In the genomic region with DNA sequence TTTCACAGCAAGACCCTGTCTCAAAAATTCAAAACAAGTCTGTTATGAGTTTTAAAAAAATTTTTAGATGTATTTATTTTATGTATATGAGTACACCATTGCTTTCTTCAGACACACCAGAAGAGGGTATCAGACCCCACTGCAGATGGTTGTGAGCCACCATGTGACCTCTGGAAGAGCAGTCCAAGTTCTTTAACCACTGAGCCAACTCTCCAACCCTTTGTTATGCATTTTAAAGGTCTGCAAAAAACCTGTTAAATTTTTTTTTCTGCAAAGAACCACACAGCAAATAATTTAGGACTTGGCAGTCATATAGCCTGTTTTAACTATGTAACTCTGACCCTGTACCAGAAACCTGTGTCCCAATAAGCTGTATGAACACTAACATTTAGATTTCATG, we compare ENCODE assay signal across 8 mouse cellular contexts. TPM values are rescaled to one million over a fixed set of nuclear protein-coding genes. Genes with fewer than 3 reads are reported as not detected.
DNase-seq lines count a peak whose midpoint lies in the region; ATAC-seq and TF ChIP-seq lines count a peak whose summit lies in the region.

No protein-coding gene starts in this region.

- H3K4me2 ChIP-seq in liver, embryonic 11.5 days, result peak overlapping the region; percentile 90
- peak overlapping the region; percentile 93 for H3K4me2 ChIP-seq in embryonic facial prominence, embryonic 14.5 days (ENCODE audit: low read depth, low read length)
- peak overlapping the region; percentile 68 for H3K4me2 ChIP-seq in intestine, postnatal 0 days (replicated peaks; ENCODE audit: low read depth)
- peak overlapping the region; percentile 98 for H3K4me2 ChIP-seq in neural tube, embryonic 13.5 days

- peaks cover 24% of the 10 kb centered on the region for H3K36me3 ChIP-seq in liver, embryonic 11.5 days (ENCODE audit: control insufficient read depth, insufficient read depth, low read length)
- H3K36me3 ChIP-seq in embryonic facial prominence, embryonic 14.5 days (ENCODE audit: control insufficient read depth, insufficient read depth, low read length), result peaks cover 34% of the 10 kb centered on the region
- peaks cover 9% of the 10 kb centered on the region; the same call in 1 of the 2 replicates for H3K36me3 ChIP-seq in intestine, postnatal 0 days (ENCODE audit: control insufficient read depth, insufficient read depth)
- H3K36me3 ChIP-seq in neural tube, embryonic 13.5 days, result peaks cover 10% of the 10 kb centered on the region; the same call in 1 of the 2 replicates

- H3K4me1 ChIP-seq in liver, embryonic 11.5 days (replicated peaks; ENCODE audit: control insufficient read depth, insufficient read depth, low read length), result peaks cover 29% of the 10 kb centered on the region
- H3K4me1 ChIP-seq in embryonic facial prominence, embryonic 14.5 days (ENCODE audit: control insufficient read depth, insufficient read depth, low read length), result no peaks in the 10 kb centered on the region
- no peaks in the 10 kb centered on the region for H3K4me1 ChIP-seq in intestine, postnatal 0 days (replicated peaks; ENCODE audit: control insufficient read depth, insufficient read depth, low read length)
- peaks cover 16% of the 10 kb centered on the region for H3K4me1 ChIP-seq in neural tube, embryonic 13.5 days (replicated peaks)

- H3K27me3 ChIP-seq in liver, embryonic 11.5 days (replicated peaks; ENCODE audit: control insufficient read depth, insufficient read depth, low read length), result no peaks in the 10 kb centered on the region
- H3K27me3 ChIP-seq in embryonic facial prominence, embryonic 14.5 days (replicated peaks; ENCODE audit: control insufficient read depth, insufficient read depth, low read length), result no peaks in the 10 kb centered on the region
- no peaks in the 10 kb centered on the region for H3K27me3 ChIP-seq in intestine, postnatal 0 days (replicated peaks; ENCODE audit: control insufficient read depth, insufficient read depth, low read length)
- H3K27me3 ChIP-seq in neural tube, embryonic 13.5 days, result no peaks in the 10 kb centered on the region

- ATAC-seq in liver, embryonic 11.5 days (replicated peaks; ENCODE audit: low FRiP score), result no peak
- no peak for ATAC-seq in embryonic facial prominence, embryonic 14.5 days (ENCODE audit: low read depth)
- no peak for ATAC-seq in intestine, postnatal 0 days
- no peak for ATAC-seq in neural tube, embryonic 13.5 days (ENCODE audit: low read depth)

- no peak for TF ChIP-seq CTCF in intestine, postnatal 0 days (IDR thresholded peaks at IDR 0.05; ENCODE audit: low read depth)

- peak overlapping the region; percentile 89 for H3K9ac ChIP-seq in liver, embryonic 11.5 days (ENCODE audit: low read depth, low read length)
- H3K9ac ChIP-seq in embryonic facial prominence, embryonic 14.5 days (ENCODE audit: low read depth, low read length), result peak overlapping the region; percentile 71
- no peak overlapping the region for H3K9ac ChIP-seq in intestine, postnatal 0 days (ENCODE audit: low read depth, low read length)
- peak overlapping the region; percentile 76; the same call in 1 of the 2 replicates for H3K9ac ChIP-seq in neural tube, embryonic 13.5 days

- H3K27ac ChIP-seq in liver, embryonic 11.5 days (ENCODE audit: low read depth, low read length), result peak overlapping the region; percentile 79; the same call in 1 of the 2 replicates
- no peak overlapping the region for H3K27ac ChIP-seq in embryonic facial prominence, embryonic 14.5 days (replicated peaks; ENCODE audit: low read depth, low read length)
- no peak overlapping the region for H3K27ac ChIP-seq in intestine, postnatal 0 days (ENCODE audit: low read depth, low read length)
- H3K27ac ChIP-seq in neural tube, embryonic 13.5 days (replicated peaks), result no peak overlapping the region

- H3K9me3 ChIP-seq in liver, embryonic 11.5 days (ENCODE audit: control insufficient read depth, low read length), result no peaks in the 10 kb centered on the region
- H3K9me3 ChIP-seq in embryonic facial prominence, embryonic 14.5 days (ENCODE audit: control insufficient read depth, low read length), result no peaks in the 10 kb centered on the region
- no peaks in the 10 kb centered on the region for H3K9me3 ChIP-seq in intestine, postnatal 0 days (ENCODE audit: control insufficient read depth)
- no peaks in the 10 kb centered on the region for H3K9me3 ChIP-seq in neural tube, embryonic 13.5 days

- H3K4me3 ChIP-seq in liver, embryonic 11.5 days (ENCODE audit: low read depth, low read length), result peak overlapping the region; percentile 98
- peak overlapping the region; percentile 70 for H3K4me3 ChIP-seq in embryonic facial prominence, embryonic 14.5 days (ENCODE audit: low read depth, low read length)
- H3K4me3 ChIP-seq in intestine, postnatal 0 days (ENCODE audit: low read depth, low read length), result peak overlapping the region; percentile 59; the same call in 1 of the 2 replicates
- H3K4me3 ChIP-seq in neural tube, embryonic 13.5 days, result peak overlapping the region; percentile 75

- no peak for DNase-seq in liver, embryonic 11.5 days (ENCODE audit: low spot score)
- no peak for DNase-seq in liver
- DNase-seq in embryonic facial prominence, embryonic 14.5 days (ENCODE audit: low spot score), result no peak
- no peak for DNase-seq in yolk sac, embryonic 10.5 days (ENCODE audit: low spot score)
- DNase-seq in urinary bladder, postnatal 4 days (ENCODE audit: low spot score in 2 of 2), result no peak
- no peak for DNase-seq in embryo, embryonic 9.5 days (ENCODE audit: extremely low spot score)

RNA-seq across cellular contexts. Expression of a gene that starts 1.0 kb away (rescaled TPM):
- 73.0 and 77.5 TPM in 2 replicates for polyA plus RNA-seq in liver, embryonic 11.5 days (2014; fragmentation: Nextera tagmentation; extraction: Ambion mirVana)
- polyA plus RNA-seq in embryonic facial prominence, embryonic 14.5 days (2014; fragmentation: Nextera tagmentation; extraction: Ambion mirVana), result 23.3 and 30.5 TPM in 2 replicates
- polyA plus RNA-seq in intestine, postnatal 0 days (2015; fragmentation: Nextera tagmentation; extraction: Ambion mirVana), result 9.5 and 10.4 TPM in 2 replicates
- 10.1 and 10.9 TPM in 2 replicates for polyA plus RNA-seq in neural tube, embryonic 13.5 days (2015; fragmentation: Nextera tagmentation; extraction: Ambion mirVana)

RNA-seq across cellular contexts. Expression of a gene that starts 11.7 kb away (rescaled TPM):
- polyA plus RNA-seq in liver, embryonic 11.5 days (2014; fragmentation: Nextera tagmentation; extraction: Ambion mirVana), result 343 and 384 TPM in 2 replicates
- polyA plus RNA-seq in embryonic facial prominence, embryonic 14.5 days (2014; fragmentation: Nextera tagmentation; extraction: Ambion mirVana), result 169 and 219 TPM in 2 replicates
- polyA plus RNA-seq in intestine, postnatal 0 days (2015; fragmentation: Nextera tagmentation; extraction: Ambion mirVana), result 30.3 and 41.3 TPM in 2 replicates
- 45.2 and 60.2 TPM in 2 replicates for polyA plus RNA-seq in neural tube, embryonic 13.5 days (2015; fragmentation: Nextera tagmentation; extraction: Ambion mirVana)

RNA-seq across cellular contexts. Expression of a gene that starts 30.2 kb away (rescaled TPM):
- polyA plus RNA-seq in liver, embryonic 11.5 days (2014; fragmentation: Nextera tagmentation; extraction: Ambion mirVana), result 238 and 241 TPM in 2 replicates
- polyA plus RNA-seq in embryonic facial prominence, embryonic 14.5 days (2014; fragmentation: Nextera tagmentation; extraction: Ambion mirVana), result 125 and 150 TPM in 2 replicates
- 406 and 410 TPM in 2 replicates for polyA plus RNA-seq in intestine, postnatal 0 days (2015; fragmentation: Nextera tagmentation; extraction: Ambion mirVana)
- polyA plus RNA-seq in neural tube, embryonic 13.5 days (2015; fragmentation: Nextera tagmentation; extraction: Ambion mirVana), result 142 and 165 TPM in 2 replicates

RNA-seq across cellular contexts. Expression of a gene that starts 44.0 kb away (rescaled TPM):
- polyA plus RNA-seq in liver, embryonic 11.5 days (2014; fragmentation: Nextera tagmentation; extraction: Ambion mirVana), result 92.0 and 97.2 TPM in 2 replicates
- polyA plus RNA-seq in embryonic facial prominence, embryonic 14.5 days (2014; fragmentation: Nextera tagmentation; extraction: Ambion mirVana), result 85.7 and 90.9 TPM in 2 replicates
- polyA plus RNA-seq in intestine, postnatal 0 days (2015; fragmentation: Nextera tagmentation; extraction: Ambion mirVana), result 44.3 and 47.3 TPM in 2 replicates
- 49.0 and 49.6 TPM in 2 replicates for polyA plus RNA-seq in neural tube, embryonic 13.5 days (2015; fragmentation: Nextera tagmentation; extraction: Ambion mirVana)

RNA-seq across cellular contexts. Expression of a gene that starts 58.5 kb away (rescaled TPM):
- polyA plus RNA-seq in liver, embryonic 11.5 days (2014; fragmentation: Nextera tagmentation; extraction: Ambion mirVana), result 56.2 and 61.6 TPM in 2 replicates
- 68.0 and 75.5 TPM in 2 replicates for polyA plus RNA-seq in embryonic facial prominence, embryonic 14.5 days (2014; fragmentation: Nextera tagmentation; extraction: Ambion mirVana)
- polyA plus RNA-seq in intestine, postnatal 0 days (2015; fragmentation: Nextera tagmentation; extraction: Ambion mirVana), result 52.9 and 55.7 TPM in 2 replicates
- polyA plus RNA-seq in neural tube, embryonic 13.5 days (2015; fragmentation: Nextera tagmentation; extraction: Ambion mirVana), result 35.0 and 40.7 TPM in 2 replicates
